Mouse (Mus musculus) cerebellum, adult 18-20 months (tissue): Measurements from ENCODE around the gene Smap1.
A peak's percentile ranks its signal among the peaks of the same experiment; 100 is the strongest.

Experiments used
- DNase-seq, 2 experiments: peaks; one replicate each; pipeline ENCODE4 v3.0.0; 2021

The Smap1 gene

GRCm38 (mm10) chr1:23919086-23919485, 3.0 kb downstream of the Smap1 start:
- peak; percentile 41 to 57 for DNase-seq

- DNase-seq: no peak
Measured at GRCm38 (mm10) chr1:23915483-23915882, 6.6 kb downstream of the Smap1 start.

- no peak for DNase-seq
Measured at GRCm38 (mm10) chr1:23912988-23913387, 9.1 kb downstream of the Smap1 start.

GRCm38 (mm10) chr1:23906082-23906481, 16.0 kb downstream of the Smap1 start:
- DNase-seq: no peak

GRCm38 (mm10) chr1:23903340-23903739, 18.8 kb downstream of the Smap1 start:
- no peak for DNase-seq

- no peak for DNase-seq
Measured at GRCm38 (mm10) chr1:23902736-23903135, 19.4 kb downstream of the Smap1 start.

- no peak for DNase-seq
Measured at GRCm38 (mm10) chr1:23899647-23900020, 22.5 kb downstream of the Smap1 start.

GRCm38 (mm10) chr1:23899020-23899646, 23.0 kb downstream of the Smap1 start:
- no peak for DNase-seq

- DNase-seq: no peak
Measured at GRCm38 (mm10) chr1:23892072-23892471, 30.0 kb downstream of the Smap1 start.

- no peak for DNase-seq
Measured at GRCm38 (mm10) chr1:23884914-23885313, 37.2 kb downstream of the Smap1 start.

GRCm38 (mm10) chr1:23884087-23884668, 37.9 kb downstream of the Smap1 start:
- DNase-seq: peak in 1 of 2 experiments; percentile 31

- DNase-seq: no peak
Measured at GRCm38 (mm10) chr1:23882681-23883080, 39.4 kb downstream of the Smap1 start.

GRCm38 (mm10) chr1:23872194-23872593, 49.9 kb downstream of the Smap1 start:
- DNase-seq: no peak

- no peak for DNase-seq
Measured at GRCm38 (mm10) chr1:23867350-23867862, 54.7 kb downstream of the Smap1 start.

GRCm38 (mm10) chr1:23865566-23865965, 56.6 kb downstream of the Smap1 start:
- no peak for DNase-seq

GRCm38 (mm10) chr1:23860944-23861343, 61.2 kb downstream of the Smap1 start:
- no peak for DNase-seq

- DNase-seq: no peak
Measured at GRCm38 (mm10) chr1:23855623-23856022, 66.5 kb downstream of the Smap1 start.

GRCm38 (mm10) chr1:23846044-23846680, 76.0 kb downstream of the Smap1 start:
- peak; percentile 85 for DNase-seq

- DNase-seq: peak; percentile 44 to 53
Measured at GRCm38 (mm10) chr1:23845007-23845406, 77.1 kb downstream of the Smap1 start.

GRCm38 (mm10) chr1:23843790-23844189, 78.3 kb downstream of the Smap1 start:
- DNase-seq: no peak

GRCm38 (mm10) chr1:23842629-23843028, 79.5 kb downstream of the Smap1 start:
- peak in 1 of 2 experiments; percentile 26 for DNase-seq

- no peak for DNase-seq
Measured at GRCm38 (mm10) chr1:23840924-23841323, 81.2 kb downstream of the Smap1 start.

- no peak for DNase-seq
Measured at GRCm38 (mm10) chr1:23836630-23837029, 85.5 kb downstream of the Smap1 start.

GRCm38 (mm10) chr1:23834819-23835218, 87.3 kb downstream of the Smap1 start:
- no peak for DNase-seq
